Mouse (Mus musculus): ENCODE results near the gene Nudt14. TPM values are rescaled to one million over a fixed set of nuclear protein-coding genes. Genes with fewer than 3 reads are reported as not detected.

The Nudt14 gene
- total and polyA plus RNA-seq, 3 experiments = 6.2 to 22.2 (median 13.3) TPM

- no peaks in the 10 kb centered on the region; the same call in 1 of the 2 replicates for H3K4me1 ChIP-seq (ENCODE audit: insufficient read depth, low read depth, low read length)
- no peak for ATAC-seq (ENCODE audit: extremely low read depth, insufficient number of reproducible peaks, low FRiP score, poor library complexity, severe bottlenecking)
- no peak for DNase-seq (ENCODE audit: low spot score)
- H3K9me3 ChIP-seq (replicated peaks) = no peaks in the 10 kb centered on the region
- H3K4me3 ChIP-seq (ENCODE audit: low read depth, low read length) = no peak overlapping the region
- TF ChIP-seq GATA1 (IDR thresholded peaks at IDR 0.05; ENCODE audit: borderline replicate concordance, low read length) (no peak), TAL1 (conservative IDR thresholded peaks at IDR 0.05; ENCODE audit: low read depth, low read length) (no peak), CTCF (IDR thresholded peaks at IDR 0.05; ENCODE audit: low read depth, low read length) (no peak), GATA2 (IDR thresholded peaks at IDR 0.05; ENCODE audit: borderline replicate concordance, low read depth, low read length) (no peak), POLR2AphosphoS5 (IDR thresholded peaks at IDR 0.05; ENCODE audit: insufficient replicate concordance, low read depth, low read length) (no peak)
- peaks cover 7% of the 10 kb centered on the region; the same call in 1 of the 2 replicates for H3K27me3 ChIP-seq (ENCODE audit: insufficient read depth, low read length)
- H3K36me3 ChIP-seq (replicated peaks) = no peaks in the 10 kb centered on the region
Measured at GRCm38 (mm10) chr12:112912951-112913745, 28.8 kb downstream of the Nudt14 start.

- no peaks in the 10 kb centered on the region; the same call in 1 of the 2 replicates for H3K4me1 ChIP-seq (ENCODE audit: insufficient read depth, low read depth, low read length)
- H3K4me3 ChIP-seq (ENCODE audit: low read depth, low read length) = no peak overlapping the region
- H3K36me3 ChIP-seq (replicated peaks) = no peaks in the 10 kb centered on the region
- TF ChIP-seq TAL1 (conservative IDR thresholded peaks at IDR 0.05; ENCODE audit: low read depth, low read length) = no peak
- TF ChIP-seq GATA2 (IDR thresholded peaks at IDR 0.05; ENCODE audit: borderline replicate concordance, low read depth, low read length) = no peak
- TF ChIP-seq POLR2AphosphoS5 (IDR thresholded peaks at IDR 0.05; ENCODE audit: insufficient replicate concordance, low read depth, low read length) = no peak
- no peak for TF ChIP-seq GATA1 (IDR thresholded peaks at IDR 0.05; ENCODE audit: borderline replicate concordance, low read length)
- TF ChIP-seq CTCF (IDR thresholded peaks at IDR 0.05; ENCODE audit: low read depth, low read length) = no peak
- no peak for DNase-seq (ENCODE audit: low spot score)
- H3K27me3 ChIP-seq (ENCODE audit: insufficient read depth, low read length) = peaks cover 7% of the 10 kb centered on the region; the same call in 1 of the 2 replicates
- H3K9me3 ChIP-seq (replicated peaks) = no peaks in the 10 kb centered on the region
- no peak for ATAC-seq (ENCODE audit: extremely low read depth, insufficient number of reproducible peaks, low FRiP score, poor library complexity, severe bottlenecking)
Measured at GRCm38 (mm10) chr12:112911701-112912100, 30.2 kb downstream of the Nudt14 start.

DNA sequence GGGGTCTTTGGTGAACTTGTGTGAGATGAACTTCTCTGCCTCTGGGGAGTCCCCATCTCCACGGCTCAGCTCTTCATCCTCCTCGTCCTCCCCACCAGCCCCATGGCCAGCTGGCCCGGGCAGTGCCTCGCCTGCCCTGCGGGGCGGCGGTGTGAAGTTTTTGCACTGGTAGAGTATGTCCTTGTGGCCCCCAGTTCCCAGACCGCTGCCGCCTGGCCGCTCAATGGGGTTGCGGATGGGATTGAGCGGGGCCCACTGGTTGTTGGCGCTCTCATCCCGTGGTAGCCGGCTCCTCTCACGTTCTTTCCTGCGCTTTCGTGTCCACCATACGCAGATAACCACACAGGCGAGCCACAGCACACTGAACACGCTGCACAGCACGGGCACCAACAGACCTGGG is 32.9 kb downstream of the Nudt14 start:
- TF ChIP-seq TAL1 (conservative IDR thresholded peaks at IDR 0.05; ENCODE audit: low read depth, low read length) = no peak
- no peak for TF ChIP-seq CTCF (IDR thresholded peaks at IDR 0.05; ENCODE audit: low read depth, low read length)
- no peak for TF ChIP-seq GATA1 (IDR thresholded peaks at IDR 0.05; ENCODE audit: borderline replicate concordance, low read length)
- no peak for TF ChIP-seq POLR2AphosphoS5 (IDR thresholded peaks at IDR 0.05; ENCODE audit: insufficient replicate concordance, low read depth, low read length)
- no peak for TF ChIP-seq GATA2 (IDR thresholded peaks at IDR 0.05; ENCODE audit: borderline replicate concordance, low read depth, low read length)
- no peaks in the 10 kb centered on the region for H3K36me3 ChIP-seq (replicated peaks)
- no peak for DNase-seq (ENCODE audit: low spot score)
- H3K4me3 ChIP-seq (ENCODE audit: low read depth, low read length) = no peak overlapping the region
- no peaks in the 10 kb centered on the region; the same call in 1 of the 2 replicates for H3K4me1 ChIP-seq (ENCODE audit: insufficient read depth, low read depth, low read length)
- no peaks in the 10 kb centered on the region for H3K9me3 ChIP-seq (replicated peaks)
- peaks cover 8% of the 10 kb centered on the region; the same call in 1 of the 2 replicates for H3K27me3 ChIP-seq (ENCODE audit: insufficient read depth, low read length)
- no peak for ATAC-seq (ENCODE audit: extremely low read depth, insufficient number of reproducible peaks, low FRiP score, poor library complexity, severe bottlenecking)

- no peaks in the 10 kb centered on the region for H3K4me1 ChIP-seq (ENCODE audit: insufficient read depth, low read depth, low read length)
- no peaks in the 10 kb centered on the region for H3K9me3 ChIP-seq (replicated peaks)
- H3K4me3 ChIP-seq (ENCODE audit: low read depth, low read length) = no peak overlapping the region
- peaks cover 6% of the 10 kb centered on the region; the same call in 1 of the 2 replicates for H3K27me3 ChIP-seq (ENCODE audit: insufficient read depth, low read length)
- no peak for ATAC-seq (ENCODE audit: extremely low read depth, insufficient number of reproducible peaks, low FRiP score, poor library complexity, severe bottlenecking)
- no peaks in the 10 kb centered on the region for H3K36me3 ChIP-seq (replicated peaks)
- TF ChIP-seq GATA1 (IDR thresholded peaks at IDR 0.05; ENCODE audit: borderline replicate concordance, low read length) (no peak), GATA2 (IDR thresholded peaks at IDR 0.05; ENCODE audit: borderline replicate concordance, low read depth, low read length) (no peak), CTCF (IDR thresholded peaks at IDR 0.05; ENCODE audit: low read depth, low read length) (no peak), POLR2AphosphoS5 (IDR thresholded peaks at IDR 0.05; ENCODE audit: insufficient replicate concordance, low read depth, low read length) (no peak), TAL1 (conservative IDR thresholded peaks at IDR 0.05; ENCODE audit: low read depth, low read length) (no peak)
- no peak for DNase-seq (ENCODE audit: low spot score)
Measured at GRCm38 (mm10) chr12:112905001-112905400, 36.9 kb downstream of the Nudt14 start.

- H3K27me3 ChIP-seq (ENCODE audit: insufficient read depth, low read length) = peaks cover 6% of the 10 kb centered on the region; the same call in 1 of the 2 replicates
- no peak for TF ChIP-seq TAL1 (conservative IDR thresholded peaks at IDR 0.05; ENCODE audit: low read depth, low read length)
- TF ChIP-seq CTCF (IDR thresholded peaks at IDR 0.05; ENCODE audit: low read depth, low read length) = no peak
- TF ChIP-seq GATA2 (IDR thresholded peaks at IDR 0.05; ENCODE audit: borderline replicate concordance, low read depth, low read length) = no peak
- TF ChIP-seq POLR2AphosphoS5 (IDR thresholded peaks at IDR 0.05; ENCODE audit: insufficient replicate concordance, low read depth, low read length) = no peak
- TF ChIP-seq GATA1 (IDR thresholded peaks at IDR 0.05; ENCODE audit: borderline replicate concordance, low read length) = no peak
- no peaks in the 10 kb centered on the region for H3K36me3 ChIP-seq (replicated peaks)
- H3K4me3 ChIP-seq (ENCODE audit: low read depth, low read length) = no peak overlapping the region
- no peak for ATAC-seq (ENCODE audit: extremely low read depth, insufficient number of reproducible peaks, low FRiP score, poor library complexity, severe bottlenecking)
- no peaks in the 10 kb centered on the region for H3K9me3 ChIP-seq (replicated peaks)
- H3K4me1 ChIP-seq (ENCODE audit: insufficient read depth, low read depth, low read length) = no peaks in the 10 kb centered on the region
- DNase-seq (ENCODE audit: low spot score) = no peak
Measured at GRCm38 (mm10) chr12:112903941-112904340, 38.0 kb downstream of the Nudt14 start.

DNA sequence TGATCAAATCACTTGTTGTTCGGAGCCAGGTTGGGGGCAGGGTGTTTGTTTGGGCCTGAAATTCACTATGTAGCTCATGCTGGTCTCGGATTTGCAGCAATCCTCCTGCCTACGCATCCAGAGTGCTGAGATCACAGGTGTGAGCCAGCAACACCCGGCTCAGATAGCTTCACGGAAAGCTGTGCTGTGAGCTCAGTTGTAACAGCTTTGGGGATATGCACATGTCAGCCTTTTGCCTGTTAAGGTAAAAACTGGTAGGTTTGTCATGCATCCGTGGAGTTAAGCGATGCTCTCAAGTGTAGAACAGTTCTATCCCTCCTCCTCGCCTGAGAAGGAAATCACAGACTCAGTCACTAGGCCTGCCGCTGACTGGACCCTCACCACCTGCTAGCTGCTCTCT is 41.3 kb downstream of the Nudt14 start:
- H3K9me3 ChIP-seq (replicated peaks) = no peaks in the 10 kb centered on the region
- ATAC-seq (ENCODE audit: extremely low read depth, insufficient number of reproducible peaks, low FRiP score, poor library complexity, severe bottlenecking) (no peak), DNase-seq (ENCODE audit: low spot score) (no peak)
- no peaks in the 10 kb centered on the region for H3K36me3 ChIP-seq (replicated peaks)
- H3K4me3 ChIP-seq (ENCODE audit: low read depth, low read length) = no peak overlapping the region
- no peaks in the 10 kb centered on the region for H3K4me1 ChIP-seq (ENCODE audit: insufficient read depth, low read depth, low read length)
- no peak for TF ChIP-seq GATA1 (IDR thresholded peaks at IDR 0.05; ENCODE audit: borderline replicate concordance, low read length)
- no peak for TF ChIP-seq GATA2 (IDR thresholded peaks at IDR 0.05; ENCODE audit: borderline replicate concordance, low read depth, low read length)
- TF ChIP-seq TAL1 (conservative IDR thresholded peaks at IDR 0.05; ENCODE audit: low read depth, low read length) = no peak
- no peak for TF ChIP-seq POLR2AphosphoS5 (IDR thresholded peaks at IDR 0.05; ENCODE audit: insufficient replicate concordance, low read depth, low read length)
- no peak for TF ChIP-seq CTCF (IDR thresholded peaks at IDR 0.05; ENCODE audit: low read depth, low read length)
- peaks cover 6% of the 10 kb centered on the region; the same call in 1 of the 2 replicates for H3K27me3 ChIP-seq (ENCODE audit: insufficient read depth, low read length)

All from G1E (cell line).